Mouse (Mus musculus) midbrain, embryonic 16.5 days (tissue): Measurements from ENCODE around the gene Irf7. TPM values are rescaled to one million over a fixed set of nuclear protein-coding genes. Genes with fewer than 3 reads are reported as not detected.

Source experiments
- ATAC-seq: fragments of 200-750 bp; cut with Nextera tagmentation; 2 replicates; pipeline ENCODE4 v1.8.0; 2017; ENCODE audit warnings: moderate TSS enrichment
- H3K27ac ChIP-seq: fragments of 300-500 bp; sonication (generic); 2 replicates; pipeline ENCODE4 v1.5.1; 2014; ENCODE audit warnings: mild to moderate bottlenecking, low read length, mixed read lengths
- H3K27me3 ChIP-seq: fragments of 300-500 bp; sonication (generic); 2 replicates; pipeline ENCODE4 v1.6.1; 2014; ENCODE audit warnings: low read depth, low read length, mixed read lengths; ENCODE audit not compliant: control insufficient read depth, insufficient read depth
- H3K36me3 ChIP-seq: fragments of 300-500 bp; sonication (generic); 2 replicates; pipeline ENCODE4 v1.6.1; 2014; ENCODE audit warnings: mild to moderate bottlenecking, low read length, moderate library complexity, mixed read lengths; ENCODE audit not compliant: control insufficient read depth, insufficient read depth
- H3K4me1 ChIP-seq: fragments of 300-500 bp; sonication (generic); 2 replicates; pipeline ENCODE4 v1.6.1; 2014; ENCODE audit warnings: mild to moderate bottlenecking, low read length, mixed read lengths; ENCODE audit not compliant: control insufficient read depth, insufficient read depth
- H3K4me2 ChIP-seq: fragments of 300-500 bp; sonication (generic); 2 replicates; pipeline ENCODE4 v1.6.1; 2014; ENCODE audit warnings: mild to moderate bottlenecking, low read length, mixed read lengths
- H3K4me3 ChIP-seq: fragments of 300-500 bp; sonication (generic); 2 replicates; pipeline ENCODE4 v1.5.1; 2014; ENCODE audit warnings: low read depth, mild to moderate bottlenecking, low read length, moderate library complexity, mixed read lengths
- H3K9ac ChIP-seq: fragments of 300-500 bp; sonication (generic); 2 replicates; pipeline ENCODE4 v1.6.1; 2014; ENCODE audit warnings: low read depth, low read length, mixed read lengths
- H3K9me3 ChIP-seq: fragments of 300-500 bp; sonication (generic); replicated peaks from 2 replicates; pipeline ENCODE4 v1.6.1; 2014; ENCODE audit warnings: mild to moderate bottlenecking, low read length, mixed read lengths; ENCODE audit not compliant: control insufficient read depth, poor library complexity, severe bottlenecking
- WGBS: fragments of 180-500 bp; shearing (Covaris S2); extraction: QIAGEN DNeasy Blood & Tissue Kit; methylation state at CpG from one replicate; pipeline ENCODE4 v1.1.7; 2014; 5-methylcytosine and 5-hydroxymethylcytosine counted together
- polyA plus RNA-seq: library from polyadenylated mRNA; unstranded; fragments of >200 nt; fragmentation: Nextera tagmentation; extraction: Ambion mirVana; gene quantifications from 2 replicates; pipeline ENCODE4 v1.2.1, GENCODE M21; 2015

Irf7 gene
- polyA plus RNA-seq, 1 experiment from 2014 or later, result 1.4 TPM

- ATAC-seq, result peak; percentile 93
- peak within 1 kb of the TSS; percentile 100 for H3K4me3 ChIP-seq
- peak within 1 kb of the TSS; percentile 90 for H3K9ac ChIP-seq
- H3K9me3 ChIP-seq, result no peaks in the 10 kb centered on the region
- H3K4me2 ChIP-seq, result peak within 1 kb of the TSS; percentile 94
- H3K4me1 ChIP-seq, result peaks cover 21% of the 10 kb centered on the region
- H3K27ac ChIP-seq, result peak within 1 kb of the TSS; percentile 99
- WGBS, result under 1% methylated on average over 76 of the region's 76 CpGs
- no peaks in the 10 kb centered on the region for H3K27me3 ChIP-seq
- peaks cover 14% of the 10 kb centered on the region for H3K36me3 ChIP-seq
These were observed 37.8 kb downstream of the Irf7 start, which contains the start of gene Phrf1 for GRCm38 (mm10) chr7:141228279-141229067. TSS of gene Phrf1 (plus strand) at chr7:141228784.

- H3K9ac ChIP-seq, result peak overlapping the region; percentile 90; the same call in 1 of the 2 replicates
- H3K4me1 ChIP-seq, result peaks cover 21% of the 10 kb centered on the region
- peak overlapping the region; percentile 99 for H3K27ac ChIP-seq
- no peak for ATAC-seq
- no peaks in the 10 kb centered on the region for H3K9me3 ChIP-seq
- peak overlapping the region; percentile 35 for H3K4me2 ChIP-seq
- peaks cover 11% of the 10 kb centered on the region for H3K36me3 ChIP-seq
- WGBS, result 61% methylated on average over 4 of the region's 4 CpGs
- H3K4me3 ChIP-seq, result no peak overlapping the region
- H3K27me3 ChIP-seq, result no peaks in the 10 kb centered on the region
These were observed 38.5 kb downstream of the Irf7 start for GRCm38 (mm10) chr7:141227796-141228195.

DNA sequence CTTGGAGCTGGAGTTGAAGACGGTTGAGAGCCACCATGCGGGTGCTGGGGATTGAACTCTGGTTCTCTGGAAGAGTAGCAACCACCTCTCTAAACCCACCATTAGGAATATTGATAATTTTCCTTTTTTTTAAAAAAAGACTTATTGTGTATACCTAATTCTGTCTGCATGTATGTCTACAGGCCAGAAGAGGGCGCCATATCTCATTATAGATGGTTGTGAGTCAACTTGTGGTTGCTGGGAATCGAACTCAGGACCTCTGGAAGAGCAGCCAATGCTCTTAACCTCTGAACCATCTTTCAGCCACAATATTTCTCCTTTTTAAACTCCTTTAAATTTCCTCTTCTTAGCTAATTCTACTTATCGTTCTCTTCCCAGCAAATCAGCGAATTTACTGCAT lies 39.7 kb downstream of the Irf7 start:
- Histone ChIP-seq H3K9ac (no peak overlapping the region), H3K4me1 (peaks cover 30% of the 10 kb centered on the region), H3K9me3 (no peaks in the 10 kb centered on the region), H3K36me3 (0 out of 2 replicates have a peak, but pooled peaks cover 2% of the 10 kb centered on the region), H3K27me3 (no peaks in the 10 kb centered on the region), H3K4me2 (no peak overlapping the region), H3K4me3 (no peak overlapping the region), H3K27ac (no peak overlapping the region)
- 84% methylated on average over 6 of the region's 6 CpGs for WGBS
- no peak for ATAC-seq

DNA sequence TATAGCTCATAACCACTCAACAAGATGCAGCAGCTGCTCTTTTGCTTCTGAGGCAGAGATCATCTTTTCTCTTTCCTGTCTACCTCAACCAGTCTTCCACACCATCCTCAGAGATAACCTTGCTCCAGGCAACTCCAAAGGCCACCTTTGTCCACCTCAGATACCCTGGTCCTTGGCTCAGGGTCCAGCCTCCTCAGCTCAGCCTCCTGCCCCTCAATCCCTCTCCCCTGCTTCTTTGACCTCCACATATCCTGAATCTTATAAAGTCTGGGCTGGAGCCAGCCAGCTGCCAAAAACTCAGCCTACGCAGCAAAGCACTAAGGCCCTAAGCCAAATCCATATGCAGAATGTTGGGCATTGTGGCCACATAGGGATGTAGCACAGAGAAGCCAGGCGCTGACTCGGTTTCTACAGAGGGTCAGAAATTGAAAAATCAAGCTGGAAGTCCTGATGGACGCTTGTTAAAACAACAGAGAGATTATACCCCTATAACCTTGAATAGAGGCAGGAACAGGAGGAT lies 43.5 kb downstream of the Irf7 start:
- Histone ChIP-seq H3K9me3 (no peaks in the 10 kb centered on the region), H3K4me1 (peaks cover 12% of the 10 kb centered on the region), H3K4me2 (peak overlapping the region; percentile 80), H3K27me3 (no peaks in the 10 kb centered on the region), H3K36me3 (no peaks in the 10 kb centered on the region; the same call in 1 of the 2 replicates), H3K4me3 (no peak overlapping the region), H3K9ac (0 out of 2 replicates have a peak overlapping the region, but pooled peaks have one; percentile 68), H3K27ac (peak overlapping the region; percentile 73; the same call in 1 of the 2 replicates)
- 90% methylated on average over 4 of the region's 4 CpGs for WGBS
- no peak for ATAC-seq

- no peaks in the 10 kb centered on the region; the same call in 1 of the 2 replicates for H3K36me3 ChIP-seq
- peaks cover 12% of the 10 kb centered on the region for H3K4me1 ChIP-seq
- H3K4me2 ChIP-seq, result peak overlapping the region; percentile 80
- peak overlapping the region; percentile 73 for H3K27ac ChIP-seq
- no peaks in the 10 kb centered on the region for H3K9me3 ChIP-seq
- 9% methylated on average over 8 of the region's 8 CpGs for WGBS
- peak overlapping the region; percentile 68 for H3K9ac ChIP-seq
- H3K4me3 ChIP-seq, result peak overlapping the region; percentile 41
- no peaks in the 10 kb centered on the region for H3K27me3 ChIP-seq
- ATAC-seq, result no peak
These were observed 44.2 kb downstream of the Irf7 start for GRCm38 (mm10) chr7:141222126-141222467.

- ATAC-seq, result peak; percentile 96
These were observed 44.8 kb downstream of the Irf7 start for GRCm38 (mm10) chr7:141221249-141222125.

DNA sequence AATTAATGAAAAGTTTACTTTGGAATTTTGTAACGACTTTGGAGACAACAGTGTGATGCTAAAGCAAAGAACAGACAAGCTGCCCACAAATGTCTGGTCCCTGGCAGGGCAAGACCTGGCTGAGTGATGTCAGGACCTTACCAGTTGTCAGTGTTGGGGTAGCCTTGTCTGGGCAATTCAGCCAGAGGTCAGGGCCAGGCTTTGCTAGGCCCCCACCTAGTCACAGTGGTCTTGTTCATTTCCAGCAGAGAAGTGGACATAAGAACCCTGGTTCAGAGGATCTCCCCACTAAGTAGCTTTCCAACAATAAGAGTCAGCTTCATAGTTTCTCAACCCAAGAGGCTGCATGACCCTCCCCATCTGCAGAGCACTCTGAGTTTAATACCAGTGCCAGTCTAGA lies 45.9 kb downstream of the Irf7 start:
- no peaks in the 10 kb centered on the region for H3K9me3 ChIP-seq
- H3K27ac ChIP-seq, result no peak overlapping the region
- no peak for ATAC-seq
- peaks cover 19% of the 10 kb centered on the region for H3K4me1 ChIP-seq
- no peaks in the 10 kb centered on the region; the same call in 1 of the 2 replicates for H3K36me3 ChIP-seq
- 79% methylated on average over 1 of the region's 1 CpGs for WGBS
- H3K4me3 ChIP-seq, result no peak overlapping the region
- H3K27me3 ChIP-seq, result no peaks in the 10 kb centered on the region
- H3K9ac ChIP-seq, result no peak overlapping the region
- no peak overlapping the region for H3K4me2 ChIP-seq

More at GRCm38 (mm10) chr7:141221249-141222125, 44.8 kb downstream of the Irf7 start:
- H3K4me3 ChIP-seq, result peak overlapping the region; percentile 41
- H3K27me3 ChIP-seq, result no peaks in the 10 kb centered on the region
- peaks cover 15% of the 10 kb centered on the region for H3K4me1 ChIP-seq
- 4% methylated on average over 43 of the region's 44 CpGs for WGBS
- H3K4me2 ChIP-seq, result peak overlapping the region; percentile 80
- H3K27ac ChIP-seq, result peak overlapping the region; percentile 73
- H3K9ac ChIP-seq, result peak overlapping the region; percentile 68
- no peaks in the 10 kb centered on the region; the same call in 1 of the 2 replicates for H3K36me3 ChIP-seq
- H3K9me3 ChIP-seq, result no peaks in the 10 kb centered on the region

GRCm38 (mm10) chr7:141219558-141220099 lies 46.7 kb downstream of the Irf7 start:
- Histone ChIP-seq H3K27me3 (no peaks in the 10 kb centered on the region), H3K9ac (no peak overlapping the region), H3K4me1 (peaks cover 23% of the 10 kb centered on the region), H3K4me2 (no peak overlapping the region), H3K36me3 (no peaks in the 10 kb centered on the region; the same call in 1 of the 2 replicates), H3K9me3 (no peaks in the 10 kb centered on the region), H3K27ac (no peak overlapping the region), H3K4me3 (no peak overlapping the region)
- ATAC-seq, result no peak
- WGBS, result 94% methylated on average over 1 of the region's 1 CpGs
